Mouse (Mus musculus) Patski (cell line): ENCODE results near the gene Fgf11. TPM values are rescaled to one million over a fixed set of nuclear protein-coding genes. Genes with fewer than 3 reads are reported as not detected.
A peak's percentile ranks its signal among the peaks of the same experiment; 100 is the strongest.

Experiments used
- ATAC-seq: fragments of 100-300 bp; one replicate; pipeline ENCODE4 v1.8.0; 2021
- CTCF ChIA-PET: fragments of 350-600 bp; sonication (Branson Sonifier 250); formaldehyde crosslinking; loops from one replicate; lab custom pipeline; 2022; ENCODE audit warnings: inconsistent platforms; lab: Charles Lee
- POLR2A ChIA-PET: fragments of 350-600 bp; sonication (Branson Sonifier 250); formaldehyde crosslinking; loops from one replicate; lab custom pipeline; 2022; ENCODE audit warnings: antibody characterized with exemption, inconsistent platforms; lab: Charles Lee
- DNase-seq: peaks from one replicate; pipeline ENCODE4 v3.0.0-alpha.2; 2011; ENCODE audit warnings: low read depth, low spot score
- H3K27me3 ChIP-seq: fragments of 371-371 bp; one replicate; pipeline ENCODE4 v1.5.1; 2021
- CTCF ChIP-seq: fragments of 100-300 bp; IDR thresholded peaks from one replicate; pipeline ENCODE4 v1.5.1; 2021
- in situ Hi-C: fragments of 300-500 bp; cut with MboI; formaldehyde crosslinking; loops from 3 replicates; pipeline ENCODE4 v1.11.1; 2018; ENCODE audit warnings: low pct_unique_long_range_greater_than_20kb, mixed read lengths
- polyA plus RNA-seq: library from polyadenylated mRNA; unstranded; gene quantifications from one replicate; pipeline ENCODE4 v1.2.3, GENCODE M21; 2021

The Fgf11 gene
- polyA plus RNA-seq, 1 experiment from 2014 or later, result 0.03 TPM

DNA sequence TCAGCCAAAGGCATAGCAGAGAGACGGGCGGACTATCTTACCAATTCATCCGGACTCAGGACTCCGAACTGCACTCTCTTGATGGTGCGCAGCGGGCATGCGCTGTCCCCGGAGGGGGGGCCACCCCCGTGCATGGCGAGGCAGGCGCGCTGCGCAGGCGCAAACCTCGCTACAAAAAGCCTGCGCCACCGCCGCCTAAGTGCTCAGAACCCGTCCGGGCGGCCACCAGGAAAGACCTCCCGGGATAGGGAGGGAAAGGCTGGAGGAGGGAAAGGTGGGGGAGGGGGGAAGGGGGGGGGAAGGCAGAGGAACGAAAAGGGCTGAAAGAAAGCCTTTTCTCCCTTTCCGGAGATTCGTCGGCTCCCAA lies 43.6 kb downstream of the Fgf11 start:
- peak; percentile 20 for ATAC-seq
- DNase-seq, result peak; percentile 80
- no peaks in the 10 kb centered on the region for H3K27me3 ChIP-seq
- no peak for TF ChIP-seq CTCF
- ChIA-PET POLR2A (interaction anchor here (0.8 to 2.1 kb wide), 5 partner anchors 10 to 124 kb away, joined by 3 to 5 read pairs (median 3); no protein-coding TSS in a partner anchor), CTCF (interaction anchor here (2.1 to 2.7 kb wide), 2 partner anchors 76 to 120 kb away, joined by 5 to 12 read pairs; partner anchors contain the start of genes Senp3 and Tmem95)
- in situ Hi-C loops, result loop anchor here (5.0 kb wide), 2 partner anchors 76 to 119 kb away; partner anchors contain the start of genes Senp3 and Tmem95

DNA sequence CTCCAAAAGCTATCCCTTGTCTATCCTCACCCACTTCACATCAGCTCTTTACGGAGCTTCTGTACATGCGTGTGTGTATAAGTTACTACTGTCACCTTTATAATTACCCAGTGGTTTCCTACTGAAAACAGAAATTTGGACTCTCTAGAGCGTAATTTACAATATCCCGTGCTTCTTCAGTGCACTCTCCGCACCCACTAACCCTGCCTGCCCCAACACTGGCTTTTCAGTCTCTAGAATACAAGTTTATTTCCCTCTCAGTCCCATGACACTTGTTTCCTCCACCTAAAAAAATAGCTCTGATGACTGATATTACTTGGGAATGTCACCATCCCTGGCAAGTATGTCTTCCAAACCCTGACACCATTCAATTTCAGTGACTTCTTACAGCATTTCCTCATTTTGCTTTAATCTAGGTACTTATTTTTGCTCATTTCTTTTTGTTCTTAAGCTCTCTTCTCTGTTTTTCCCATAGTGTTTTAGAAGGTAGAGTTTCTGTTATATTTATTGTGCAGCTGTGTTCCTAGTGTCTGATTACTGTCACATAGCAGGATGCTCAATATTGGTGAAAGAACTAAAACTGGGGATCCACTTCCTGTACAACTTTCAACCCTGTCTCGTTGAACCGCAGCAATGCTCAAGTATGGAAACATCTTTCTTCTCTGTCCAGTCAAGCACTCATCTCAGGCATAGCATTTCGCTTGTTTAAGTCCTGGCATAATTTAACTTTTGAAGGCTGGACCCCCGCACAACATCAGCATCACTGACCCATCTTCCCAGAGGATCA lies 44.2 kb downstream of the Fgf11 start:
- CTCF ChIA-PET, result interaction anchor here (1.5 to 2.7 kb wide), 3 partner anchors 41 to 120 kb away, joined by 4 to 12 read pairs (median 5); partner anchors contain the start of genes Senp3 and Tmem95
- ATAC-seq (no peak), DNase-seq (no peak)
- POLR2A ChIA-PET, result interaction anchor here (0.8 to 1.5 kb wide), 5 partner anchors 14 to 125 kb away, joined by 3 to 4 read pairs (median 3); partner anchors contain the start of genes Tnfsf12 and Tnfsfm13
- in situ Hi-C loops, result loop anchor here (5.0 kb wide), 2 partner anchors 75 to 120 kb away; partner anchors contain the start of genes Senp3 and Tmem95
- H3K27me3 ChIP-seq, result no peaks in the 10 kb centered on the region
- TF ChIP-seq CTCF, result no peak

DNA sequence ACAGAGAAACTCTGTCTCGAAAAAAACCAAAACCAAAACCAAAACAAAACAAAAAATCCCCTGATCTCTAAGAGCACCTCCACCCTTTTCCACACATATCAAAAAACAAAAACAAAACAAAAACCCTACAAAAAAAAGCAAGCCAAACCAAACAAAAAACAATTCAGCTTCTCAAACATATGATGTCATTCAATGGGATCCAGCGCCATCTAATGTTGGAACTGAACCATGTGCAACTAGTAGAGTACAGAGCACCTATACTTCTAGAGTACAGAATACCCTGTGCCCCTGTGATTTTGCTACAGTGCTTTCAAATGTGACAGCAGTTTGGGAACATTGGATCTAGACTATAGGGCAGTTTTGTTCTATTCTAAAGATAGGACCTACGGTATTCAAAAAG lies 47.0 kb downstream of the Fgf11 start:
- DNase-seq (no peak), ATAC-seq (no peak)
- H3K27me3 ChIP-seq, result no peaks in the 10 kb centered on the region
- ChIA-PET POLR2A (no interaction called here), CTCF (interaction anchor here (1.2 to 2.6 kb wide), 4 partner anchors 25 to 72 kb away, joined by 4 to 8 read pairs (median 4); no protein-coding TSS in a partner anchor)
- peak; percentile 79 for TF ChIP-seq CTCF
- in situ Hi-C loops, result loop anchor here (5.0 kb wide), 2 partner anchors 72 to 123 kb away; partner anchors contain the start of genes Senp3 and Tmem95

DNA sequence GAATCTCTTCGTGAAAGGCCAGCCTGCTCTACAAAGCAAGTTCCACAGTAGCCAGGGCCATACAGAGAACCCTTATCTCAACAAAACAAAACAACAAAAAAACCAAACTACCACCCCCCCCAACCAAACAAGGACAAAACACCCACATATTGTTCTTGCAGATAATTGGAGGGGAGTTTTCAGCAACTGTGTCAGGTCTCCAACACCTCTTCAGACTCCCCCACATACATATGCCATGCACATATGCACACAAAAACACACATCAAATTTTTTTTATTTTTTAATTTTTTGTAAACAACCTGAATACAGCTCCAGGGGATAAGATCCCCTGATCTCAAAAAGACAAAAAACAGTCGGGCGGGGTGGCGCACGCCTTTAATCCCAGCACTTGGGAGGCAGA lies 47.4 kb downstream of the Fgf11 start:
- CTCF ChIA-PET, result interaction anchor here (1.2 to 2.6 kb wide), 5 partner anchors 25 to 71 kb away, joined by 3 to 8 read pairs (median 4); no protein-coding TSS in a partner anchor
- in situ Hi-C loops, result no loop called here
- ATAC-seq, result no peak
- H3K27me3 ChIP-seq, result no peaks in the 10 kb centered on the region
- no peak for DNase-seq
- TF ChIP-seq CTCF, result no peak
- POLR2A ChIA-PET, result interaction anchor here (0.6 kb wide), 1 partner anchor 30 kb away, joined by 4 read pairs; no protein-coding TSS in a partner anchor

DNA sequence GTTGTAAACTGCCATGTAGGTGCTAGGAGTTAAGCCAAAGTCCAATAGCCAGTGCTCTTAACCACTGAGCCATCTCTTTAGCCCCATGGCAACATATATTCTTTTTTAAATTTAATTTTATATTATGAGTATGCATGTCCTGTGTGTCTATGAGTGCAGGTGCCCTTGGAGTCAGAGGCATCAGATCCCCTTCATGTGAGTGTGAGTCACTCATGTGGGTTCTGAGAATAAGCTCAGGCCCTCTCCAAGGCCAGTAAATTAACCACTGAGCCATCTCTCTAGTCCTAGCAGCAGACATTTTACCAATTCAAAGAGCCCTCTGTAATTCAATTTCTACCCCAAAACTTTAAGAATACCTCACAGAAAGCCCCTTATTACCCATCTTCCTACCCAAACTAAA lies 49.0 kb downstream of the Fgf11 start:
- H3K27me3 ChIP-seq, result no peaks in the 10 kb centered on the region
- DNase-seq, result no peak
- ChIA-PET POLR2A (interaction anchor here (0.6 kb wide), 1 partner anchor 12 kb away, joined by 4 read pairs; no protein-coding TSS in a partner anchor), CTCF (interaction anchor here (0.7 to 2.6 kb wide), 3 partner anchors 13 to 70 kb away, joined by 3 to 8 read pairs (median 3); no protein-coding TSS in a partner anchor)
- no peak for ATAC-seq
- TF ChIP-seq CTCF, result no peak
- in situ Hi-C loops, result no loop called here

DNA sequence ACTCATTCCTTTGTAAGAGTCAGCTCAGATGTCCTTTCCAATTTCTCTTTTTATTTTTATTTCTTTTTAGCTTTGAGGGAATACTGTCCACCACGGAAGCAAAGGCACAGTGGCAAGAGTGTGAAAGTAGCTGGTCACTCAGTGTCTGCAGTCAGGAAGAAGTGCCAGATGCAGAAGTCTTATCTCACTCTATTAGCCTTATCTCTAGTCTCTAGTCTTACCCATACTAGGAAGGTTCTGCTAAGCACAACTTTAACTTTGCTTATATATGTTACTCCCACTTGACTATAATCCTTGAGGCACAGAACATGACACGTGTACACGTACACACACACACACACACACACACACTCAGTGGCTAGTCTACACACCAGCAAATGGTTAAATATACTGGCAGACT lies 50.0 kb downstream of the Fgf11 start:
- ATAC-seq (no peak), DNase-seq (no peak)
- no peaks in the 10 kb centered on the region for H3K27me3 ChIP-seq
- TF ChIP-seq CTCF, result no peak
- POLR2A ChIA-PET, result no interaction called here
- CTCF ChIA-PET, result interaction anchor here (1.3 to 1.9 kb wide), 2 partner anchors 9 to 16 kb away, joined by 5 read pairs; no protein-coding TSS in a partner anchor
- in situ Hi-C loops, result no loop called here

Other genes starting within 250 kb of the Fgf11 start
- 0.27 TPM for gene Efnb3, start 241.7 kb downstream of the Fgf11 start, polyA plus RNA-seq
- 11.4 TPM for gene Wrap53, start 221.6 kb downstream of the Fgf11 start, polyA plus RNA-seq
- gene Trp53, start 221.5 kb downstream of the Fgf11 start, polyA plus RNA-seq, result 92.8 TPM
- 0.80 TPM for gene Atp1b2, start 195.9 kb downstream of the Fgf11 start, polyA plus RNA-seq
- gene Shbg, start 184.0 kb downstream of the Fgf11 start, polyA plus RNA-seq, result not detected
- 5.2 TPM for gene Sat2, start 179.8 kb downstream of the Fgf11 start, polyA plus RNA-seq
- gene Fxr2, start 168.9 kb downstream of the Fgf11 start, polyA plus RNA-seq, result 82.4 TPM
- gene Sox15, start 146.5 kb downstream of the Fgf11 start, polyA plus RNA-seq, result 0.15 TPM
- gene Mpdu1, start 139.2 kb downstream of the Fgf11 start, polyA plus RNA-seq, result 84.1 TPM
- gene Cd68, start 135.7 kb downstream of the Fgf11 start, polyA plus RNA-seq, result 4.4 TPM
- 592 TPM for gene Eif4a1, start 129.4 kb downstream of the Fgf11 start, polyA plus RNA-seq
- gene Senp3, start 119.8 kb downstream of the Fgf11 start, polyA plus RNA-seq, result 116 TPM
- gene Tnfsf13, start 116.1 kb downstream of the Fgf11 start, polyA plus RNA-seq, result 5.0 TPM
- 26.6 TPM for gene Tnfsf12, start 106.0 kb downstream of the Fgf11 start, polyA plus RNA-seq
- 7.2 TPM for gene Tnfsfm13, start 105.8 kb downstream of the Fgf11 start, polyA plus RNA-seq
- 96.2 TPM for gene Polr2a, start 43.2 kb downstream of the Fgf11 start, polyA plus RNA-seq
- gene Slc35g3, start 39.9 kb downstream of the Fgf11 start, polyA plus RNA-seq, result 0.32 TPM
- gene Zbtb4, start 35.9 kb downstream of the Fgf11 start, polyA plus RNA-seq, result 36.9 TPM
- gene Chrnb1, start 5.9 kb downstream of the Fgf11 start, polyA plus RNA-seq, result 27.7 TPM
- 1.1 TPM for gene Tmem102, start 3.8 kb upstream of the Fgf11 start, polyA plus RNA-seq
- gene Gm39566, start 13.4 kb upstream of the Fgf11 start, polyA plus RNA-seq, result not detected
- not detected for gene Spem2, start 16.6 kb upstream of the Fgf11 start, polyA plus RNA-seq
- 0.09 TPM for gene Spem1, start 20.3 kb upstream of the Fgf11 start, polyA plus RNA-seq
- gene Nlgn2, start 35.9 kb upstream of the Fgf11 start, polyA plus RNA-seq, result 35.0 TPM
- 158 TPM for gene Tmem256, start 36.7 kb upstream of the Fgf11 start, polyA plus RNA-seq
- gene Plscr3, start 44.5 kb upstream of the Fgf11 start, polyA plus RNA-seq, result 82.9 TPM
- gene Tnk1, start 56.9 kb upstream of the Fgf11 start, polyA plus RNA-seq, result not detected
- gene Tmem95, start 76.2 kb upstream of the Fgf11 start, polyA plus RNA-seq, result 0.12 TPM
- gene Kctd11, start 79.5 kb upstream of the Fgf11 start, polyA plus RNA-seq, result 8.4 TPM
- gene Acap1, start 93.7 kb upstream of the Fgf11 start, polyA plus RNA-seq, result 0.40 TPM
- 3.6 TPM for gene 2810408A11Rik, start 99.1 kb upstream of the Fgf11 start, polyA plus RNA-seq
- 53.3 TPM for gene Neurl4, start 99.2 kb upstream of the Fgf11 start, polyA plus RNA-seq
- gene Gps2, start 112.0 kb upstream of the Fgf11 start, polyA plus RNA-seq, result 55.6 TPM
- gene Eif5a, start 120.1 kb upstream of the Fgf11 start, polyA plus RNA-seq, result 768 TPM
- 2.4 TPM for gene Ybx2, start 133.9 kb upstream of the Fgf11 start, polyA plus RNA-seq
- gene Slc2a4, start 146.3 kb upstream of the Fgf11 start, polyA plus RNA-seq, result 0.13 TPM
- not detected for gene Cldn7, start 162.9 kb upstream of the Fgf11 start, polyA plus RNA-seq
- gene Ctdnep1, start 179.3 kb upstream of the Fgf11 start, polyA plus RNA-seq, result 174 TPM
- gene Elp5, start 180.7 kb upstream of the Fgf11 start, polyA plus RNA-seq, result 76.4 TPM
- gene Gabarap, start 189.3 kb upstream of the Fgf11 start, polyA plus RNA-seq, result 528 TPM
- gene Phf23, start 193.9 kb upstream of the Fgf11 start, polyA plus RNA-seq, result 76.1 TPM
- 41.6 TPM for gene Dvl2, start 198.7 kb upstream of the Fgf11 start, polyA plus RNA-seq
- gene Acadvl, start 213.6 kb upstream of the Fgf11 start, polyA plus RNA-seq, result 234 TPM
- gene Dlg4, start 215.1 kb upstream of the Fgf11 start, polyA plus RNA-seq, result 48.1 TPM